Mouse (Mus musculus) ES-Bruce4 (cell line): ENCODE measurements at regions not wholly inside any gene's neighbourhood (a gene's known extent, or its start where the extent isn't known, plus 50 kb on each side); places are given as distances from the start of the nearest gene placed in this dataset.

Experiments
- CTCF ChIP-seq: IDR thresholded peaks from one replicate; pipeline ENCODE4 v1.8.1; 2011; ENCODE audit warnings: low read depth, low read length
- EP300 ChIP-seq: IDR thresholded peaks from 2 replicates; pipeline ENCODE4 v1.6.1; 2011; ENCODE audit warnings: low read depth, low read length; ENCODE audit not compliant: insufficient read depth
- POLR2A ChIP-seq: IDR thresholded peaks from one replicate; pipeline ENCODE4 v1.8.1; 2011; ENCODE audit warnings: low read length; ENCODE audit not compliant: insufficient read depth

DNA sequence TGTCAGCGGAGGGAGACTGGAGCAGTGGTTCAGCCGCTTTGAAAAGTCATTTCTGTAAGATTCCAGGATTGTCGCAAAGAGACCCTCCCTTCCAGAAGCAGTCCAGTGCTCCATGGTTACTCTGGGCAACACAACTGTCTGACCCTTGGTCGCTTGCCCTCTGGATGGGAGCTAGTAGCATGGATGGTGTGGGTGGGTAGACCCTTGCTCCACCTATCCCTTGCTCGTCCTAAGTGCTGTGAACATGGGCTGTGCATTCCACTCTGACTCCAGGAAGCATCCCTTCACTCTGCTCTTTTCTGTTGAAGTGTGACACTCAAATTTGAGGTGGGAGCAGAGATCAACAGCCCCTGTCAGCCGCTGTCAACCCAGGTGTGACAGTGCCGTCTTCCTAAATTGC lies 64.8 kb upstream of the A230072I06Rik start:
- no peak for TF ChIP-seq POLR2A
- no peak for TF ChIP-seq CTCF
- TF ChIP-seq EP300: no peak
